ENCODE assay signal across 21 mouse cellular contexts in the genomic region with DNA sequence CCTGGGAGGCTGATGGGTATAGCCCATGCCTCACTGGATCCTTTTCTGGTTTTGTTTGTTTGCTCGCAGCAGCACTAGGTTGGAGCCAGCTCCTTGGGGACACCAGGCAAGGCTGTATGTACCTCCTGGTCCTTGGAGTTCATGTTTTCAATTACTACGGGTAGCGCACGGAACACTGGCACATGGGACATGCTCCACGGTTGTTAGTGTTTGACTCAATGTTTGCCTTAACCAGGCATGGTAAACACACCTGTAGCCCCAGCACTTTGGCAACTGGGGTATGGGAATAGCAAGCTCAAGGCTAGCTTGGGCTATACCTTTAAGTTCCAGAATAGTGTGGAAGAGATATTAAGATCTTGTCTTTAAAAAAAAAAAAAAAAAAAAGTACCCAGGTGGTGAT. TPM values are rescaled to one million over a fixed set of nuclear protein-coding genes. Genes with fewer than 3 reads are reported as not detected.
DNase-seq lines count a peak whose midpoint lies in the region; ATAC-seq and TF ChIP-seq lines count a peak whose summit lies in the region.
"Had no signal": no experiment of that assay in that cellular context is flagged by ENCODE, and none has a peak within 500 bp of the region (broad histone marks: within the 10 kb centered on the region; RNA-seq: fewer than 3 reads in every experiment).

No protein-coding gene starts in this region.

- peak overlapping the region; percentile 44; the same call in 1 of the 2 replicates for H3K27ac ChIP-seq in heart, embryonic 10.5 days
- H3K27ac ChIP-seq in heart, adult 2 months, result no peak overlapping the region
- peak overlapping the region; percentile 56; the same call in 1 of the 2 replicates for H3K27ac ChIP-seq in kidney, embryonic 16.5 days (ENCODE audit: low read length)
- H3K27ac ChIP-seq in intestine, embryonic 16.5 days (ENCODE audit: low read length), result no peak overlapping the region
- H3K27ac ChIP-seq: embryonic facial prominence, embryonic 12.5 days; forebrain, embryonic 15.5 days had no signal

- no peak for TF ChIP-seq CTCF in heart, adult 2 months (IDR thresholded peaks at IDR 0.05)
- no peak for TF ChIP-seq CTCF in lung, adult 2 months (IDR thresholded peaks at IDR 0.05; ENCODE audit: insufficient read depth, low read length)

- H3K79me2 ChIP-seq in heart, adult 2 months (replicated peaks; ENCODE audit: control insufficient read depth, insufficient read depth, low read length), result no peaks in the 10 kb centered on the region

- no peak overlapping the region for H3K9ac ChIP-seq in heart, adult 2 months (ENCODE audit: low read depth, low read length)
- H3K9ac ChIP-seq in kidney, embryonic 16.5 days (replicated peaks; ENCODE audit: low read length), result no peak overlapping the region
- no peak overlapping the region for H3K9ac ChIP-seq in intestine, embryonic 16.5 days (ENCODE audit: low read depth, low read length)
- H3K9ac ChIP-seq: embryonic facial prominence, embryonic 12.5 days; forebrain, embryonic 15.5 days; heart, embryonic 12.5 days had no signal

- no peak for ATAC-seq in kidney, embryonic 16.5 days (ENCODE audit: low FRiP score, low TSS enrichment)
- peak; percentile 57; the same call in 1 of the 2 replicates for ATAC-seq in intestine, embryonic 16.5 days
- ATAC-seq: CD4-positive, CD25-positive, alpha-beta regulatory T cell, adult 4 months; forebrain, embryonic 15.5 days had no signal

- intact Hi-C loops in heart, adult 2 months (cut with DNase I), result no loop called here

- DNase-seq in heart, embryonic 10.5 days (ENCODE audit: low spot score), result no peak
- no peak for DNase-seq in heart, adult 2 months
- DNase-seq in kidney, adult 9 months, result no peak
- peak; percentile 16 to 32 for DNase-seq in lung, adult 18-20 months
- no peak for DNase-seq in lung, adult 2 months
- no peak for DNase-seq in testis, postnatal 14 days (ENCODE audit: low spot score)
- DNase-seq: adrenal gland, postnatal 10 days; B cell, adult 2 months; cerebellum, adult 11 months; cerebellum, adult 8-10 months; cerebellum, postnatal 14 days; embryo, embryonic 11 days; gastrocnemius, postnatal 10 days; heart, adult 18-20 months had no signal

- H3K4me1 ChIP-seq in heart, embryonic 10.5 days, result peaks cover 22% of the 10 kb centered on the region
- H3K4me1 ChIP-seq in heart, adult 2 months (ENCODE audit: control insufficient read depth, insufficient read depth, low read length), result no peaks in the 10 kb centered on the region
- H3K4me1 ChIP-seq in kidney, embryonic 16.5 days (ENCODE audit: insufficient read depth, low read length), result peaks cover 5% of the 10 kb centered on the region; the same call in 1 of the 2 replicates
- no peaks in the 10 kb centered on the region for H3K4me1 ChIP-seq in lung, adult 2 months (ENCODE audit: control insufficient read depth, insufficient read depth, low read length)
- no peaks in the 10 kb centered on the region for H3K4me1 ChIP-seq in intestine, embryonic 16.5 days (ENCODE audit: control insufficient read depth, insufficient read depth, low read length)

- H3K27me3 ChIP-seq in heart, embryonic 10.5 days (ENCODE audit: insufficient read depth, poor library complexity, severe bottlenecking), result no peaks in the 10 kb centered on the region
- H3K27me3 ChIP-seq in heart, adult 2 months (ENCODE audit: control insufficient read depth, insufficient read depth, low read length), result no peaks in the 10 kb centered on the region
- H3K27me3 ChIP-seq in kidney, embryonic 16.5 days (ENCODE audit: insufficient read depth, low read length), result no peaks in the 10 kb centered on the region
- no peaks in the 10 kb centered on the region for H3K27me3 ChIP-seq in intestine, embryonic 16.5 days (replicated peaks; ENCODE audit: control insufficient read depth, insufficient read depth, low read length)
- H3K27me3 ChIP-seq: embryonic facial prominence, embryonic 12.5 days; forebrain, embryonic 15.5 days; heart, embryonic 12.5 days had no signal

- no peak for TF ChIP-seq POLR2A in heart, adult 2 months (IDR thresholded peaks at IDR 0.05; ENCODE audit: insufficient read depth, low read depth, low read length)
- TF ChIP-seq POLR2A in lung, adult 2 months (IDR thresholded peaks at IDR 0.05; ENCODE audit: borderline replicate concordance, extremely low read depth, low read depth, low read length), result no peak

- no peak overlapping the region for H3K4me2 ChIP-seq in kidney, embryonic 16.5 days (replicated peaks; ENCODE audit: low read depth, low read length)
- no peak overlapping the region for H3K4me2 ChIP-seq in intestine, embryonic 16.5 days (ENCODE audit: low read depth, low read length)
- H3K4me2 ChIP-seq: embryonic facial prominence, embryonic 12.5 days; forebrain, embryonic 15.5 days; heart, embryonic 12.5 days had no signal

- H3K36me3 ChIP-seq in heart, embryonic 10.5 days, result no peaks in the 10 kb centered on the region
- H3K36me3 ChIP-seq in heart, adult 2 months (ENCODE audit: control insufficient read depth, insufficient read depth, low read length), result no peaks in the 10 kb centered on the region
- no peaks in the 10 kb centered on the region for H3K36me3 ChIP-seq in kidney, embryonic 16.5 days (ENCODE audit: insufficient read depth, low read length)
- H3K36me3 ChIP-seq in intestine, embryonic 16.5 days (ENCODE audit: control insufficient read depth, insufficient read depth, low read length), result no peaks in the 10 kb centered on the region
- H3K36me3 ChIP-seq: embryonic facial prominence, embryonic 12.5 days; forebrain, embryonic 15.5 days; G1E; heart, embryonic 12.5 days had no signal

- H3K9me3 ChIP-seq in heart, embryonic 10.5 days, result no peaks in the 10 kb centered on the region
- H3K9me3 ChIP-seq in kidney, embryonic 16.5 days (ENCODE audit: low read length), result no peaks in the 10 kb centered on the region
- H3K9me3 ChIP-seq in intestine, embryonic 16.5 days (ENCODE audit: control insufficient read depth, low read length), result no peaks in the 10 kb centered on the region
- H3K9me3 ChIP-seq: embryonic facial prominence, embryonic 12.5 days; forebrain, embryonic 15.5 days; G1E; heart, embryonic 12.5 days had no signal

- no peak for TF ChIP-seq EP300 in heart, adult 2 months (IDR thresholded peaks at IDR 0.05; ENCODE audit: insufficient read depth, low read depth, low read length)

- no peak overlapping the region for H3K4me3 ChIP-seq in heart, embryonic 10.5 days
- no peak overlapping the region for H3K4me3 ChIP-seq in heart, adult 2 months
- no peak overlapping the region for H3K4me3 ChIP-seq in kidney, embryonic 16.5 days (ENCODE audit: low read length)
- H3K4me3 ChIP-seq in lung, adult 2 months (replicated peaks; ENCODE audit: extremely low read depth, low read depth, low read length), result no peak overlapping the region
- no peak overlapping the region for H3K4me3 ChIP-seq in intestine, embryonic 16.5 days (ENCODE audit: low read length)
- H3K4me3 ChIP-seq: embryonic facial prominence, embryonic 12.5 days; forebrain, embryonic 15.5 days; heart, embryonic 12.5 days had no signal

- WGBS in heart, embryonic 10.5 days, result 93% methylated on average over 5 of the region's 5 CpGs
- 93% methylated on average over 5 of the region's 5 CpGs for WGBS in heart, adult 2 months
- 74% methylated on average over 5 of the region's 5 CpGs for WGBS in kidney, embryonic 16.5 days
- WGBS in lung, adult 2 months, result 70% methylated on average over 5 of the region's 5 CpGs
- 85% methylated on average over 5 of the region's 5 CpGs for WGBS in intestine, embryonic 16.5 days

RNA-seq across cellular contexts. Expression of a gene that starts 20.6 kb away (rescaled TPM):
- 18.5 and 21.7 TPM in 2 replicates for polyA plus RNA-seq in heart, embryonic 10.5 days (2016; fragmentation: Nextera tagmentation; extraction: Ambion mirVana)
- total RNA-seq in heart, adult 2 months (2021), result 10 to 100 TPM; 47.6 to 55.1 TPM
- polyA plus RNA-seq in heart, adult 2 months (2012; rRNA removed), result 29.0 and 33.1 TPM in 2 replicates
- 31.9 and 36.1 TPM in 2 replicates for polyA plus RNA-seq in kidney, embryonic 16.5 days (2015; fragmentation: Nextera tagmentation; extraction: Ambion mirVana)
- polyA plus RNA-seq in lung, adult 2 months (2012; rRNA removed), result 27.9 and 37.2 TPM in 2 replicates
- 39.8 and 50.1 TPM in 2 replicates for polyA plus RNA-seq in intestine, embryonic 16.5 days (2015; fragmentation: Nextera tagmentation; extraction: Ambion mirVana)

RNA-seq across cellular contexts. Expression of a gene that starts 55.1 kb away (rescaled TPM):
- polyA plus RNA-seq in heart, embryonic 10.5 days (2016; fragmentation: Nextera tagmentation; extraction: Ambion mirVana), result 0.59 and 1.7 TPM in 2 replicates
- 1 to 10 TPM; 4.3 to 6.3 TPM for total RNA-seq in heart, adult 2 months (2021)
- polyA plus RNA-seq in heart, adult 2 months (2012; rRNA removed), result 4.5 and 4.6 TPM in 2 replicates
- 2.2 and 3.1 TPM in 2 replicates for polyA plus RNA-seq in kidney, embryonic 16.5 days (2015; fragmentation: Nextera tagmentation; extraction: Ambion mirVana)
- 1.4 and 1.7 TPM in 2 replicates for polyA plus RNA-seq in lung, adult 2 months (2012; rRNA removed)
- polyA plus RNA-seq in intestine, embryonic 16.5 days (2015; fragmentation: Nextera tagmentation; extraction: Ambion mirVana), result 1.8 and 2.2 TPM in 2 replicates

Comparison
In these comparisons a context has a peak if more than half of its experiments do, and no peak if none do; other contexts are left out.
1. DNase-seq: peak in lung, adult 18-20 months (2 of 2); none in heart, embryonic 10.5 days (single experiment), heart, adult 2 months (0 of 2), kidney, adult 9 months (single experiment), lung, adult 2 months (single experiment) and testis, postnatal 14 days (single experiment).
2. H3K27ac ChIP-seq: peak in heart, embryonic 10.5 days (single experiment) and kidney, embryonic 16.5 days (single experiment); none in heart, adult 2 months (single experiment) and intestine, embryonic 16.5 days (single experiment).